Mouse (Mus musculus): Measurements from ENCODE around the gene Hgd.

GRCm38 (mm10) chr16:37532046-37532445, 47.9 kb upstream of the Hgd start:
- TF ChIP-seq CTCF (IDR thresholded peaks at IDR 0.05; ENCODE audit: borderline replicate concordance, insufficient read depth, low read depth, low read length) (no peak), POLR2A (IDR thresholded peaks at IDR 0.05; ENCODE audit: borderline replicate concordance, insufficient read depth, low read length) (no peak)
